Mouse (Mus musculus): ENCODE data around the gene Il4i1.
"Not testable (repeated sequence)": the region's sequence is repeated elsewhere in the genome, so short reads cannot be mapped to it uniquely, and the experiment has no call there.

Il4i1 gene

DNA sequence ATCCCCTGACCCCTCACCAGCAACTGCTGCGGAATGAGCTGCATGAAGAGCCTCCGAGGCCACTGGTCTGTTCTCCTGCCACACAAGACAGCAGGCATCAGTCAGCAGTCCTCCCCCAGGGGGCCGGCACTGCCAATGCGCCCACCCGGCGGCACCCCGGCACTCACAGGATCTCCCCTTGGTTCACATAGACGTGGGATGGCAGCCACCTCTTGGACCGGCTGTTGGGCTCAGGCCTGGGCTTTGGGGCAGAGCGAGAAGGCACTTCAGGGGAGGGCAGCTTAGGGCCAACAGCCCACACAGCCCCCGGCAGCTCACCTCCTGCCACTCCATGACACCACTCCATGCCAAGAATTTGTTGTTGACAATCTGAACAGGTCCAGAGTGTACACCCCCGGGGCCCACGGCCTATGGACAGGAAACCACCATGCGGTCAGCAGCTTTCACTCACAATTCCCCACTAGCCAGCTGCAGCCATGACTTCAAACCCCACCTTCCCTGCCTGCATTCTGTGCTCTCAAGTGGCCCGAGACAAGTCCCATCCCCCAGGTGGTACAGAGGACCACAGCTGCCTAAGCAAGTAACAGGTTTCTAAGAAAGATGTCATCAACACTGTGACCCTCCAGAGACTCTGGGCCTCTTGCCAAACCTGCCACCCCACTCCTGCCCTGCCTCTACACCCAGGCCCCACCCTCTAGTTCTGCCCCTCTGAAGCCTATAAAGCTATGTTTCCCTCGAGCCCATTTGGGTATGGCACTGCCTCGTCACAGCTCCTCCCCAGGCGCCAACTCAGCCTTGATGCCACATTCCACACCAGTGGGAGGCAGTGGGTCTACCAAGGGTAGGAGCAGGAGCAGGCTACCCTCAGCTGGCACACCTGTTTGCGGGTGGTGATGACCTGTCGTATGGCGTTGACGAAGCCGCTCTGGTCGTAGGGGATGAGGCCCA lies 48.7 kb downstream of the Il4i1 start:
- no peak for DNase-seq

DNA sequence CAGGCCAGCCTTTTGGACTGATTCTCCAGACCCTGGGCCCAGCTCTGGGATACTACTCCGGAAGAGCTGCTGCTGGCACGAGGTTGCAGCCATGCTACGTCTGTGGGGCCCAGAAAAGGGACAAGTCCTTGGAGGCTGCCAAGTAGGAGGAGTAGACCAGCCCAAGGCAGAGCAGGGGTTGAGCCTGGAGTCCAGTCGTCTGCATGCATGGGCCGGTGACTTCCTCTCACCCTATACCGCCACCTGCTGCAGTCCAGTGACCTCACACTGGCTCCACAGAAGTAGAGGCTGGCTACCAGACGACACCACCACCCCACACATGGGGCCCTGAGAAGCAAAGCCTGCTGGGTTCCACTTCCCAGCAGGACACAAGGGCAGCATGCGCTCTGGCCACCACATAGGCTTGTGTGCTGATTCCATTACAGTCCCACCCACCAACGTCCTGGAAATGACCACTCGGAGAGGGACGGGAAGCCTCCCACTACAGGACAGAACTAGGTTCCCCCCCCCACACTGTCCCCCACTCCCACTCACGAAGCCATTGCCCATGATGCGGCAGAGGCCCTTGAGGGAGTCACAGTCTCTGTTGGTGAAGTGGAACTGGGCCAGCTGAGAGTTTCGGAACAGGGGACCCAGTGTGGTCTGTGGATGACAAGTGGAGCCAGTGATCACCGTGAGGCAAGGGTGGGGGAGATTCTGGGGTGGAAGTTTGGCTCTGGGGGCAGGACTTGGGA lies 50.3 kb downstream of the Il4i1 start:
- DNase-seq, result peak; percentile 46

DNA sequence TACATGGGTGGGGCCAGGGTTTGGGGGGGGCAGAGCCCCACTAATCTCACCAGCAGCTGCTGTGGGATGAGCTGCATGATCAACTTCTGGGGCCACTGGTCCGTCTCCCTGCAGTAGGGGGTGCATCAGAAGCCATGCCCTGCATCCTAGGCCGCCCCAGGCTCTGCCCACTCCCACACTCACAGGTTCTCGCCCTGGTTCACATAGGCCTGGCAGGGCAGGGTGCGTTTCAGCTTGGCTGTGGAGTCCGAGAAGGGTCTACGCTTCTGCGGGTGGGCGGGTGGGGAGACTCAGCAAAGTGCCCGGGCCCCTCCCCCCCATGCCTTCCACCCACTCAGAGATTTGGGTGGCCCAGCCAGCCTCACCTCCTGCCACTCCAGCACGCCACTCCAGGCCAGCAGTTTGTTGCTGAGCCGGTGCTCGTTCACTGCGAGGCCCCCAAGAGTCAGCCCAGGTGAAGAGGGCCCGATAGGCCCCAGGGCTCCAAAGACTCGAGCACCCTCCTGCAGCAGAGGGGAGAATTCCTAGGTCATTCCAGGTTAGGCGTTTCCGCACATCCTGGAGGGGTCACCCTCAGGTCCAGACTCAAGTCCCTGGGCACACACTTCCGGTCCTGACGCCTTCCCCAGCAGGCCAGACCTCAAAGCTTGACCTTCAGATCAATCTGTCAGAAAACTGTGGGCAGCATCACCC lies 51.0 kb downstream of the Il4i1 start:
- no peak for DNase-seq

GRCm38 (mm10) chr7:44867802-44868201 lies 51.6 kb downstream of the Il4i1 start:
- DNase-seq, result no peak

GRCm38 (mm10) chr7:44868465-44868864 lies 52.3 kb downstream of the Il4i1 start:
- no peak for DNase-seq

GRCm38 (mm10) chr7:44868919-44869696 lies 52.9 kb downstream of the Il4i1 start:
- peak; percentile 74 for DNase-seq

DNA sequence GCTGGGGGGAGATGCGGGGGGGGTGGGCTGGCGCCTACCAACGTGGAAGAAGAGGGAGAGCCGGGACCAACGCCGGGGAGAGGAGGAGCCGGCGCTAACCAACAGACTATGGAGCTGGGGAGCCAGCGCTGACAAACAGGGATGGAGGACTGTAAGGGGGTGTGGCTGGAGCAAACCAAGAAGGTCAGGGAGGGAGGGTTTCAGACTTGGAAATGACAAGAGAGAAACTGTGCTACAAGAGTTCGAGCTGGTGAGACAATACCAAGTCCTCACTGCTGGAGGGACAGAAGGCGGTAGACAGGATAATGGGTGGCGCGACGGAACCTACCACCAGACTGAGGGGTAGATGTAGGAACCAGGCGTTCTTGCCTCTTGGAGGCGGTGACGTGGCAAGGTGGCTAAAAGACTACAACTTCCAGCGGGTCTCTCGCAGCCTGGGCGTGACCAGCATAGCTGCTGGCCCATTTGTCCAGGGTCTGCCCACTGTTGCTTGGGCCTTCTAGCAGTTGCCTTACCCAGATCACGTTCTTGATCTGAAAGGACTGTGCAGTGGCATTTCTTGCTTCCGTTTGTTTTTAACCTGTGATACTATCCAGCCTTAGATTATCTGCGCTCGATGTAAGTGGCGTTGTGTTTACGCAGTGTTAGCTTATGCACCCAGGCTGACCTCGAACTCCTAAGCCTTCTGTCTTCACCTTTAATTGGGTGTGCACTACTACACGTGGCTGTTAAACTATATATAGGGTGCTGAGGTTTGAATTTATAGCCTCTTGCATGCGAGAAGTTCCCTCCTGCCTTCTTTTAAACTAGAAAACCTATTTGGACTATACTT lies 53.7 kb downstream of the Il4i1 start, which contains the start of gene Ptov1:
Ptov1 (minus strand) TSS at position 92 of the 832 bp plus-strand sequence.
- DNase-seq, result peak; percentile 88

GRCm38 (mm10) chr7:44870614-44871013 lies 54.4 kb downstream of the Il4i1 start:
- no peak for DNase-seq

DNA sequence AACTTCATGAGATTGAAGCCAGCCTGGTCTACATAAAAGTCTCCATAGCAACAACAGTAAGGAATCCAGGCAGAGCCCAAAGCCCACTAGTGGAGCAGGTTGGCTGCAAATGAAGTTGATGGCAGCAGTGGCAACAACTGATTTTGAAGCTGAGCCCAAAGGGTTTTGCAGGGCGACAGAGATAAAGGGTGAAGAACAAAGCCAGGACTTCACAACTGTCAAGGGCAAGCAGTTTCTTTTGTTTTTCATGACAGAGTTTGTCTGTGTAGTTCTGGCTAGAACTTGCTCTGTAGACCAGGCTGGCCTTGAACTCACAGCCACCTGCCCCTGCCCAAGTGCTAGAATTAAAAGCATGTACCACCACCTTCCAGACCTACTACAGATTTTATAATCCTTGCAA lies 55.0 kb downstream of the Il4i1 start:
- DNase-seq, result no peak

DNA sequence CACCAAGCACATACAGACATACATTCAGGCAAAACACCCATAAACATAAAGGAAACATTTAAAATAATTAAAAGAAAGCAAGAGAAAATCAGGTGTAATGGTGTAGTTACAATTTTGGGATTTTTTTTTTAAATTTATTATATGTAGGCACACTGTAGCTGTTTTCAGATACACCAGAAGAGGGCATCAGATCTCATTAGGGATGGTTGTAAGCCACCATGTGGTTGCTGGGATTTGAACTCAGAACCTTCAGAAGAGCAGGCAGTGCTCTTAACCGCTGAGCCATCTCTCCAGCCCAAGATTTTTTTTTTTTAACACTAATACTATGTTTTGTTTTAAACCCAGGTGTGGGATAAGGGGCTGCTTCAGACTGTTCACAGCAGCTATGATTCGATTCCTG lies 55.6 kb downstream of the Il4i1 start:
- not testable (repeated sequence) for DNase-seq

GRCm38 (mm10) chr7:44877833-44878232 lies 61.6 kb downstream of the Il4i1 start:
- DNase-seq, result no peak

DNA sequence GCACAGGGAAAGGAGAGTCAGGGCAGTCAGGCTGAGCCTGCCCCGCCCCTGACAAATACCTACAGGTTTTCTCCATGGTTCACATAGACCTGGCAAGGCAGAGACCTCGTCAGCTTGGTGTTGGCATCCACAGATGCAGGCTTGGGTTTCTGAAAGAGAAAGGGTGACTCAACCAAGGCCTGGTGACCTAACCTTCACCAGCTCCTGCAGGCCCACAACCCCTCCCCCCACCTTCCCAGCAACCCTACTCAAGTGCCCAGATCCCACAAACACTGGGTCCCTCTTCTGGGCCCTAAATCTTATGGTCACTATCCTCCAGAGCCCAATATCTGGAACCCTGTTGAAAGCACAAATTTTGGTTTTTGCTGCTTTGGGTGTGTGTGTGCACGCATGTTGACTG lies 66.8 kb downstream of the Il4i1 start:
- DNase-seq, result no peak

DNA sequence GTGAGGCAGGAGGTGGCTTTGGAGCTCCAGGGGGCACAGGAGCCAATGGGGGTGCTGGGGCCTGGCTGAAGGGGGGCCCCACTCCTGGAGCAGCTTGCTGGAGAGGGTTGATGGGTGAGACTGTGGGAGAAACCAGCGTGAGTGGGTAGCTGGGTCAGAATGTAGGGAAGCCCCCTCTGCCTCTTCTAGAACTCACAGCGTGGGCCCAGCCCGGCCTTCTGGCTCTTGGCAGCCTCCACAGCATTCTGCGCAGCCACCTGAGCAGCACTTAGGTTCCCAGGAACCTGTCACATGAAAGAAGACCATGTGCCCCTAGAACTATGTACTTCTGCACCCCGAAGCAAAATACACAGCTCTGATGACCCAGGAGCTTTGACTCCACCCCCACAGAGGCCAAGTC lies 68.5 kb downstream of the Il4i1 start:
- DNase-seq, result no peak

DNA sequence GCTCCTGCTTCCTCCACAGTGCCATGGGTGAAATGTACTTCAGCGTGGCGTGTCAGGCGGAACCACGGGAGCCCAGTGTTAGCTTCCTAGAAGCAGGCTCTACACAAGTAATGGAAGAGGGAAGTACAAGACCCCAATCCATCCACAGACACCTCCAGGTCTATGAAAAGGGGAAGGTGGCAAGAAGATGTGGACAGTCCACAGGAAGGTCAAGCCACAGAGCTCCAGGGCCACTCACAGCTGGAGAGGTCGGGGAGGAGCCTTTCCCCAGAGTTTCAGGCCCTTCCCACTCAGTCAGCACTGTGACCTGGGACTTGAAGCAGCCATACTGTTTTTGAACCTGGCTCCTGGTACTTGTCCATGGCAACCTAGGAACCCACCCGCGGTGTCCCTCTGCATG lies 70.8 kb downstream of the Il4i1 start:
- DNase-seq, result no peak

DNA sequence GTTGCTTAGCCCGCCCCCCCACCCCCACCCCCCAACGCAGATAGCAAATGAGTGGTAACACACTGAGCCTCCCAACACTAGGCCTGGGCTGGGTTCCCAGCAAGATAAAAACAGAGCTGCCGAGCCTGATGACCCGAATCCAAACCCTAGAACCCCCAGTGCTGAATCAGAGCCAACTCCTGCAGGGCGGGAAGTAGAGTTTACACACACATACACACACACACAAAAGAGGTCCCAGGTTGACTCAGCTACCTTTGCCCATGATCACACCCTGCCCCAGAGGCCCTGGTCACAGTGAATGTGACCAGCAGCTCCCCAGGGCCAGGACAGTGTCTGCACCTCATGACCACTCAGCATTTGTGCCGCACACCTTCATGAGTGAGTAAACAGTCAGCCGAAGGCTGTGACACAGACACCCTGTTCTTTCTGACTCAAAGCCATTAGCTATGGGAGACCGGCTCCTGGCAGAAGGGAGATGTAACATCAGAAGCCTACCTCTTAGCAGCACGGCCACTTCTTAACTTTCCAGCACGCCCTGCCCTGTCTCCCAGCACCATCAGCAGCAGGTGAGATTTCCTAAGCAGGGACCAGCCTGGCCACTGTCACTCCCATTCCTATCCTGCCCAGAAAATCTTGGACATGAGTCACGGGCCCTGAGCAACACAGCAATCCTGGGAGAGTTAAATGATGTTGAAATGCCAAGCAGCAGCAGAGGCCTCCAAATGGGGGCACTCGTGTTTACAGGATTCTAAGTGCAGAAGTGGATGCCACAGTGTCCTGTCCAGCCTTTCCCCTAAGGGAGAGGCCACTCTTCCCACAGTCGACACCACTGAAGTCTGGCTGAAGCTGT lies 72.3 kb downstream of the Il4i1 start:
- no peak for DNase-seq

GRCm38 (mm10) chr7:44890180-44890579 lies 74.0 kb downstream of the Il4i1 start:
- DNase-seq, result no peak

Measured in liver (tissue).